Mouse (Mus musculus) CD8-positive naive resting alpha-beta T cell, adult 2 months (primary cell): Measurements from ENCODE around the gene Slc25a31.

ENCODE experiments used
- DNase-seq, 2 experiments: peaks; one replicate each; pipeline ENCODE4 v3.0.0; 2022; ENCODE audit warnings: low read depth in 2 of 2, low spot score in 2 of 2

The Slc25a31 gene

GRCm38 (mm10) chr3:40719022-40719421, 10.4 kb downstream of the Slc25a31 start:
- DNase-seq, result no peak

DNA sequence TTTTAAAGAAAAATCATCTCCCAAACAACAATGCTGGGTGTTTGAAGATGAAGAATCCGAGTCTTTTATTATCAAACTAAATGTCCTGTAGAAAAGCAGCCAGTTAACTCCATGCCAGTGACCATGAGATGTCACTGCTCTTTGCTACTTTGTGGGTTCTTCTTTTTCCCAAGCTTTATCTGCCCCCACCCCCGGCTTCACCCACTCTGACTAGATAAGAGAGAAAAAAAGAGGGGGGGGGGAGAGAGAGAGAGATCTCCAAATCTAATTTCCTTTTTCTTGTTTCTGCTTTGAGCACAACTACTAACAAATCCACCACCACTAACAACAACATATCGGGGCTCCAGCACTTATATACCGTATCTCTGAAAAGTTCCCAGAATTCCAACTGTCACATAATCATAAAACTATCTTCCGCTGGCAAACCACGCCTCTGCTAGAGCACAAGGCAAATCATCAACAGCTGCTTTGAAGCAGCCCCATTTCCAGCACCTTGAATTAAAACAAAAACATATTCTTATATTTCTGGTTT, 29.8 kb downstream of the Slc25a31 start:
- DNase-seq, result no peak

DNA sequence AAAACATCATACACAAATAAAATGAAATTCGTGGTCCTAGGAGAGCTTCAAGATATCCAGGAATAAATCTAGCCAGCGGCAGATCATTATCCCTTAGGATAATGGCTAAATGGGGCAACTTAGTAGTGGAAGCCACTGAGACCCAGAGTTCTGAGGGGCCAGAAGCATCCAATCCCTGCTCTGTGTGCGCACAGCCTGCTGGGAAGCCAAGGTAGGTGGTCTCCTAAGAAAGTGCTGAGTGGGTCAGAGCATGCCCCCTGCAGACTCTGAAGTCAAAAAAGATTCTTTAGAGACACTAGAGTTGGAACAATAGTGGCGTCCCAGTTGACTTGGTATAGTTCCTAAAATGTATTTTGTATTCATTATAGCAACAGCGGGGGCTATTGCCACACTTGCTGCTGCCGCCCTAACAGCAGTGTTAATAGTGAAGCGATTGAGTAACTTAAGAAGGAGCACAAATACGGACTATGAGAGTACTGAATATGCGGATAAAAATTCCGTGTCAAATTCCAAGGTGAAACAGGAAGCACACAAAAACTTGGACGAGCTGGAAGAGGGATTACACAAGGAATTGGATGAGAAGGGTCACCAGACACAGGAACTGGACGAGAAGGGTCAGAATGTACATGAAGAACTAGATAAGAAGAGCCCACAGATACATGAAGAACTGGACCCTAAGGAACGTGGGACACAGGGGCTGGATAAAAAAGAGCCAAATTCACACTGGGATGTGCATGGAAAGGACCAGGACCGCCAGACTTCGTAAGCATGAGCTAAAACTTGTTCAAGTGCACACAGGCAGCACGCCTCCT, 35.6 kb downstream of the Slc25a31 start, which contains the start of gene Hspa4l:
TSS of gene Hspa4l (plus strand) at position 472 of the 812 bp plus-strand sequence.
- DNase-seq, result no peak

DNA sequence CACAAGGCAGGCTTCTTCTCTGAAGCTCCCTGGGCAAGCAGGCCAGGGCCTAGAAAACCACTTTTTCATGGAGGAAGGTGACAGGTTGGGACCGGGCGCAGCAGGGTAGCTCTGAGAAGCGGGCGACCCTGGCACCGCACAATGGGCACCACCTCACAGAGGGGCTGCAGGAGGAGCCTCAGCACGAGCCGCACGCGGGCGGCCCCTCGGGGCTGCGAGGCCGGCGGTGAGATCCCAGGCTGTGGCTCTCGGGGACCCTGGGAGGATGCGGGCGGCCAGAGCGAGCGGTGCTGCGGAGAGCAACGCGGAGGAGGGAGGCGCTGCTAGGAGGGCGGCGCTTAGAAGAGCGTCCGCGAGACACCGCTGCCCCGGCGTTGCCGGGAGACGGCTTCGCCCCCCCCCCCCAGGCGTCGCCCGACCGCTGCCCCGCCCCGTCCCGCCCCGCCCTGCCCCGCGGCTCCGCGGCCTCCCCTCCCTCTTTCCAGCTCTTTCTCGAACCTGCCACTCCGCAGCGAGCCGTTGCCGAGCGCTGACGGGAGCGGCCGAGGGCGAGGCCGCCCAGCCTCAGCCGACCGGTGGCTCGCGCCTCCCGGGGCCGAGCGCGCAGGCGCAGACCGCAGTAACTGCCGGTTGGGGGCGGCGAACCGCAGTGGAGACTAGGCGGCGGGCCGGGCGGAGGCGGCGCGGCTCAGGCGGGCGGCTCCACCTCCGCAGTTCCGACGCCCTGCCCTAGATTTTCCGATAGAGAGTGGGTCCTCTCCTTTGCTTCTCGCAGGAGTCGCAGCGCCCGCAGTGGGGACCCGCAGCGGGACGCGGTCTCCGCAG, 36.4 kb downstream of the Slc25a31 start:
- DNase-seq, result peak; percentile 79 to 83

- no peak for DNase-seq
Measured at GRCm38 (mm10) chr3:40745661-40746547, 37.2 kb downstream of the Slc25a31 start.

DNA sequence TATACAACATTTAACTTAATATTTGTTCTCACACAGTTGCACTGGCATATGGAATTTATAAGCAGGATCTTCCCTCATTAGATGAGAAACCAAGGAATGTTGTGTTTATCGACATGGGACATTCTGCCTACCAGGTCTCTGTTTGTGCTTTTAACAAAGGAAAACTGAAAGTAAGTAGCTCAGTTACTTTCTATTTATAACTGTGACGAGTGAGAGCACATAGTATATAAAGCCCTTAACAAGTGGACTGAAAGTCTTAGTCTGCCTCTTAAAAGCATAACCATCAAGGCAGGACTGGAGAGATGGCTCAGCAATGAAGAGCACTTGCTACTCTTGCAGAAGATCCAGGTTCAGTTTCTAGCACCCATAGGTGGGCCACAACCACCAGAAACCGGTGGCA, 52.1 kb downstream of the Slc25a31 start:
- DNase-seq, result no peak

- DNase-seq, result no peak
Measured at GRCm38 (mm10) chr3:40761312-40761711, 52.7 kb downstream of the Slc25a31 start.
